Mouse (Mus musculus) layer of hippocampus, postnatal 10 days (tissue): ENCODE data around the gene Vwf. TPM values are rescaled to one million over a fixed set of nuclear protein-coding genes. Genes with fewer than 3 reads are reported as not detected.

Source experiments
- DNase-seq, 2 experiments: peaks; one replicate each; pipeline ENCODE4 v3.0.0; 2021; ENCODE audit warnings: low spot score in 2 of 2
- long read RNA-seq: library from polyadenylated mRNA; stranded (forward); transcript quantifications from one replicate; pipeline ENCODE4 v2.0.0, GENCODE M21; 2023
- total RNA-seq, 2 experiments: library from RNA; stranded (reverse); gene quantifications; 2 replicates each; pipeline ENCODE4 v1.2.3; 2021

The Vwf gene
- total RNA-seq, result 10 to 100 TPM; 22.1 to 29.0 TPM
- long read RNA-seq, full-length matches to known transcripts, result 5 of 16 reads
- long read RNA-seq, partial matches to known transcripts, result 11 of 16 reads
- long read RNA-seq, other reads (novel, unspliced or antisense), result 0 of 16 reads

- DNase-seq, result no peak
Observed at GRCm38 (mm10) chr6:125546474-125546873, at the start of gene Vwf. Gene Vwf, plus strand, starts transcription at chr6:125546774.

- DNase-seq, result no peak
Observed at GRCm38 (mm10) chr6:125498062-125498461, 48.5 kb upstream of the Vwf start.

- no peak for DNase-seq
Observed at GRCm38 (mm10) chr6:125503186-125503802, 43.3 kb upstream of the Vwf start.

GRCm38 (mm10) chr6:125504622-125505355 lies 41.8 kb upstream of the Vwf start:
- DNase-seq, result no peak

GRCm38 (mm10) chr6:125506427-125506826 lies 40.1 kb upstream of the Vwf start:
- DNase-seq, result no peak

- no peak for DNase-seq
Observed at GRCm38 (mm10) chr6:125509783-125510182, 36.8 kb upstream of the Vwf start.

- no peak for DNase-seq
Observed at GRCm38 (mm10) chr6:125510645-125511044, 35.9 kb upstream of the Vwf start.

- no peak for DNase-seq
Observed at GRCm38 (mm10) chr6:125511196-125511595, 35.4 kb upstream of the Vwf start.

GRCm38 (mm10) chr6:125512950-125513596 lies 33.5 kb upstream of the Vwf start:
- DNase-seq, result no peak

GRCm38 (mm10) chr6:125515503-125516315 lies 30.9 kb upstream of the Vwf start:
- DNase-seq, result no peak

GRCm38 (mm10) chr6:125521558-125522193 lies 24.9 kb upstream of the Vwf start:
- DNase-seq, result no peak

GRCm38 (mm10) chr6:125524027-125524426 lies 22.5 kb upstream of the Vwf start:
- DNase-seq, result no peak

- DNase-seq, result no peak
Observed at GRCm38 (mm10) chr6:125526066-125526465, 20.5 kb upstream of the Vwf start.

- DNase-seq, result no peak
Observed at GRCm38 (mm10) chr6:125528614-125529200, 17.9 kb upstream of the Vwf start.

- no peak for DNase-seq
Observed at GRCm38 (mm10) chr6:125529479-125529878, 17.1 kb upstream of the Vwf start.

GRCm38 (mm10) chr6:125533104-125533650 lies 13.4 kb upstream of the Vwf start:
- no peak for DNase-seq

GRCm38 (mm10) chr6:125534990-125535389 lies 11.6 kb upstream of the Vwf start:
- DNase-seq, result no peak

- DNase-seq, result no peak
Observed at GRCm38 (mm10) chr6:125538469-125538868, 8.1 kb upstream of the Vwf start.

- no peak for DNase-seq
Observed at GRCm38 (mm10) chr6:125539423-125539822, 7.2 kb upstream of the Vwf start.

- DNase-seq, result no peak
Observed at GRCm38 (mm10) chr6:125540199-125540598, 6.4 kb upstream of the Vwf start.
